Mouse (Mus musculus) left cerebral cortex, postnatal 14 days (tissue): ENCODE results near the gene Clec14a. TPM values are rescaled to one million over a fixed set of nuclear protein-coding genes. Genes with fewer than 3 reads are reported as not detected.
A peak's percentile ranks its signal among the peaks of the same experiment; 100 is the strongest.
"Not testable (repeated sequence)": the region's sequence is repeated elsewhere in the genome, so short reads cannot be mapped to it uniquely, and the experiment has no call there.

Experiments
- DNase-seq, 2 experiments: peaks; one replicate each; pipeline ENCODE4 v3.0.0; 2021 to 2022; ENCODE audit warnings: low spot score in 2 of 2, mixed read lengths in 1 of 2
- intact Hi-C: fragments of 180-260 bp; cut with DNase I; formaldehyde crosslinking; loops from one replicate; pipeline ENCODE4 v1.15.1; 2025
- long read RNA-seq, 2 experiments: library from polyadenylated mRNA; stranded (forward); transcript quantifications; one replicate each; pipeline ENCODE4 v2.0.0; 2021
- total RNA-seq, 2 experiments: library from RNA; stranded (reverse); gene quantifications; 2 replicates each; pipeline ENCODE4 v1.2.3; 2021

The Clec14a gene
- 1 to 10 TPM; 3.2 to 3.6 TPM for total RNA-seq
- long read RNA-seq, experiment 1, full-length matches to known transcripts = 3 of 3 reads
- long read RNA-seq, experiment 1, partial matches to known transcripts = 0 of 3 reads
- long read RNA-seq, experiment 1, other reads (novel, unspliced or antisense) = 0 of 3 reads
- long read RNA-seq, experiment 2, full-length matches to known transcripts = 9 of 9 reads
- long read RNA-seq, experiment 2, partial matches to known transcripts = 0 of 9 reads
- long read RNA-seq, experiment 2, other reads (novel, unspliced or antisense) = 0 of 9 reads

- intact Hi-C loops = no loop called here
- no peak for DNase-seq
Measured at GRCm38 (mm10) chr12:58268563-58269501, at the start of gene Clec14a. Gene Clec14a, minus strand, starts transcription at chr12:58269290.

GRCm38 (mm10) chr12:58307835-58308234, 38.7 kb upstream of the Clec14a start:
- intact Hi-C loops = no loop called here
- DNase-seq = peak in 1 of 2 experiments; percentile 12

GRCm38 (mm10) chr12:58306402-58306801, 37.3 kb upstream of the Clec14a start:
- DNase-seq, intact Hi-C loops: not testable (repeated sequence)

- intact Hi-C loops = no loop called here
- no peak for DNase-seq
Measured at GRCm38 (mm10) chr12:58305567-58305966, 36.5 kb upstream of the Clec14a start.

- no peak for DNase-seq
- intact Hi-C loops = no loop called here
Measured at GRCm38 (mm10) chr12:58296980-58297379, 27.9 kb upstream of the Clec14a start.

- intact Hi-C loops = no loop called here
- DNase-seq = no peak
Measured at GRCm38 (mm10) chr12:58285912-58286311, 16.8 kb upstream of the Clec14a start.

- intact Hi-C loops = no loop called here
- no peak for DNase-seq
Measured at GRCm38 (mm10) chr12:58270520-58270919, 1.4 kb upstream of the Clec14a start.

- intact Hi-C loops = no loop called here
- no peak for DNase-seq
Measured at GRCm38 (mm10) chr12:58269505-58269904, 415 bp upstream of the Clec14a start.

GRCm38 (mm10) chr12:58268186-58268562, 916 bp downstream of the Clec14a start:
- DNase-seq = peak; percentile 7 to 12
- intact Hi-C loops = no loop called here

- intact Hi-C loops = no loop called here
- DNase-seq = no peak
Measured at GRCm38 (mm10) chr12:58267779-58268178, 1.3 kb downstream of the Clec14a start.

GRCm38 (mm10) chr12:58251901-58252300, 17.2 kb downstream of the Clec14a start:
- intact Hi-C loops = no loop called here
- DNase-seq = no peak

- intact Hi-C loops = no loop called here
- no peak for DNase-seq
Measured at GRCm38 (mm10) chr12:58232489-58232888, 36.6 kb downstream of the Clec14a start.

GRCm38 (mm10) chr12:58225644-58226043, 43.4 kb downstream of the Clec14a start:
- intact Hi-C loops = no loop called here
- no peak for DNase-seq

GRCm38 (mm10) chr12:58219078-58219477, 50.0 kb downstream of the Clec14a start:
- intact Hi-C loops = loop anchor here (10.0 kb wide), 3 partner anchors 416 to 706 kb away; no protein-coding TSS in a partner anchor
- no peak for DNase-seq

- intact Hi-C loops = loop anchor here (10.0 kb wide), 3 partner anchors 419 to 709 kb away; no protein-coding TSS in a partner anchor
- DNase-seq = no peak
Measured at GRCm38 (mm10) chr12:58216218-58216617, 52.9 kb downstream of the Clec14a start.

Other genes with a start within 250 kb of the Clec14a start
- 10 to 100 TPM; 66.5 to 70.6 TPM for gene Sstr1, start 57.5 kb downstream of the Clec14a start, total RNA-seq